Mouse (Mus musculus) cortical plate, adult 2 months (tissue): ENCODE measurements around the gene Maml3. TPM values are rescaled to one million over a fixed set of nuclear protein-coding genes. Genes with fewer than 3 reads are reported as not detected.

Experiments used
- H3K27ac ChIP-seq: fragments of 200-500 bp; 2 replicates; pipeline ENCODE4 v1.5.1; 2012; ENCODE audit warnings: low read length, control low read depth, inconsistent platforms; ENCODE audit not compliant: insufficient read depth
- H3K4me1 ChIP-seq: fragments of 200-500 bp; 2 replicates; pipeline ENCODE4 v1.6.1; 2011; ENCODE audit warnings: low read length; ENCODE audit not compliant: control insufficient read depth, insufficient read depth
- H3K4me3 ChIP-seq: fragments of 200-500 bp; 2 replicates; pipeline ENCODE4 v1.5.1; 2011; ENCODE audit warnings: mild to moderate bottlenecking, low read length, control low read depth; ENCODE audit not compliant: insufficient read depth
- CTCF ChIP-seq: fragments of 200-500 bp; IDR thresholded peaks from 2 replicates; pipeline ENCODE4 v1.5.1; 2011; ENCODE audit warnings: mild to moderate bottlenecking, control low read depth, low read length; ENCODE audit not compliant: insufficient read depth; ENCODE audit errors: extremely low read depth
- POLR2A ChIP-seq: fragments of 200-500 bp; IDR thresholded peaks from 2 replicates; pipeline ENCODE4 v1.6.1; 2011; ENCODE audit warnings: mild to moderate bottlenecking, low read length, control low read depth; ENCODE audit not compliant: insufficient read depth; ENCODE audit errors: extremely low read depth
- polyA plus RNA-seq: library from polyadenylated mRNA; depleted of rRNA; stranded (reverse); fragments of >200 nt; gene quantifications from 2 replicates; pipeline ENCODE4 v1.2.3, GENCODE M21; 2012

The Maml3 gene
- polyA plus RNA-seq, 1 experiment = 2.7 TPM

DNA sequence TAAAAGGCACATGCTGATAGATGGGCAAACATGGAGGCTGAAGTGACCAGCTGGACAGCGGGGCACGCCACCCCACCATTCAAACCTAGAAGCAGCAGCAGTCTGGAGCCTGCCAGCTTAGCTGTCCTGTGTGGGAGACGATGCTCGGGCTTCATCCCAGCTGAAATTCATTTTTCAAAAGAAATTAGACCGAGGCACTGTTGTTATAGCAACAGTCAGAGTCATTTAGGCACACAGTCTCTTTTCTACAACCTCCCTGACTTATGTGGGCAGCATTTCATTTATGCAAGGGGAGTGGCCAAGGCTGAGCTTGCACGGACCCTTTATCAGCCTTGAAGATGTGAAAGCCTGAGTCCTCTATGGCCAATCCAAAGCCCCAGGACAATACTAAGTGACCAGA lies 234.9 kb downstream of the Maml3 start:
- no peak for TF ChIP-seq CTCF
- TF ChIP-seq POLR2A = no peak
- H3K27ac ChIP-seq = peak overlapping the region; percentile 19; the same call in 1 of the 2 replicates
- H3K4me3 ChIP-seq = no peak overlapping the region
- peaks cover 5% of the 10 kb centered on the region; the same call in 1 of the 2 replicates for H3K4me1 ChIP-seq

DNA sequence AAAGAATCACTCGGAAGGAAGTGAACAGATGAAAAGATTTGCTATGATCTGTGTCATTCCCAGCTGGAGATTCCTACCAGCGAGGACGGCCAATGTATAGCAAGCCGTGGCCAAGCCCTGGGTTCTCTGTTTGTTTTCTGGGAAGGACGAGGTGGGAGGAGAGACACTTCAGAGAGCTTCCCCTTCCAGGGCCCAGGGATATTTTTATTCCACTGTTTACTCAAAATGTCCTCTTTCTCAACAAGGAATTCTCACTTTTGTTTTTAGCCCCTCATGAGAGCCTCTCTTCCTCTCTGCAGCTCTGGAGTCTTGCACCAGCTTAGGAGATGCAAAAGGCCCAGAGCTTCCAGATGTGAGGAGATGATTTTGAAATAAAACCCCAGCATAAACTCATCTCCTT lies 236.0 kb downstream of the Maml3 start:
- Histone ChIP-seq H3K27ac (no peak overlapping the region), H3K4me1 (peaks cover 5% of the 10 kb centered on the region; the same call in 1 of the 2 replicates), H3K4me3 (no peak overlapping the region)
- TF ChIP-seq CTCF (no peak), POLR2A (no peak)

DNA sequence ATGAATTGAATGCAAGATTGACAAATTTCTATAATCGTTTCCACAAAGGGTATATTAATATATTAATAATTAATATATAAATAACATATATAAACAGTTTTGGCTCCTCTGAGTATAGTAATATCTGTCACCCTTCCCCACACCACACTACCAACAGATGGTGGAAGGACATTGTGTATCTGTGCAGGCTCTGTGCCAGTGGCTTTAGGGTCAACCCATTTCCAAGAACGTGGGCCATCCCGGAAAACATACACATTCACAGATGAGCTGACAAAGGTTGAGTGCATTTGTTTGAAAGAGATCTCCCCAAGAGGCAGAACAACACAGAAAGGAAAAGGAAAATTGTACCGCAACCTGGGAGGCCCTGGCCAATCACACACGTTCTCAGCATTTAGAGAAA lies 238.4 kb downstream of the Maml3 start:
- Histone ChIP-seq H3K4me1 (peaks cover 5% of the 10 kb centered on the region; the same call in 1 of the 2 replicates), H3K27ac (no peak overlapping the region), H3K4me3 (no peak overlapping the region)
- TF ChIP-seq CTCF (no peak), POLR2A (no peak)

DNA sequence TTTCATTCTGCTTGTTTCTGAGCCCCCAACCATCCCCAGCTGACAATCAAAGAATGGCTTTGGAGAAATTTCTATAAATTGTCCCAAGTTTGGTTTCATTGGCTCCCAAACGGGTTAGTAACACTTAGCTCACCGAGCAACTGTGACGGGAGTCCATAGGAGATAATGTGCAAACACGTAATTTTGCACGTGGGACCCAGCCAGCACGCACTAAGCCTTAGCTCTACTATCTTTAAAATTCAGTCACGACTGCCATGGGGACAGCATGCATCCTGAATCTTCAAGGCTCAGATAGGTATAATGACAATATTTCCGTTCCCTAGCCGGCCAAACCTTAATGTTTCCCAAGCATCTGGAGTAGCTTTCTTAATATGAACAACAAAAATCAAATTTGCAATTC lies 243.2 kb downstream of the Maml3 start:
- Histone ChIP-seq H3K4me1 (no peaks in the 10 kb centered on the region), H3K27ac (no peak overlapping the region), H3K4me3 (no peak overlapping the region)
- TF ChIP-seq CTCF (no peak), POLR2A (no peak)

DNA sequence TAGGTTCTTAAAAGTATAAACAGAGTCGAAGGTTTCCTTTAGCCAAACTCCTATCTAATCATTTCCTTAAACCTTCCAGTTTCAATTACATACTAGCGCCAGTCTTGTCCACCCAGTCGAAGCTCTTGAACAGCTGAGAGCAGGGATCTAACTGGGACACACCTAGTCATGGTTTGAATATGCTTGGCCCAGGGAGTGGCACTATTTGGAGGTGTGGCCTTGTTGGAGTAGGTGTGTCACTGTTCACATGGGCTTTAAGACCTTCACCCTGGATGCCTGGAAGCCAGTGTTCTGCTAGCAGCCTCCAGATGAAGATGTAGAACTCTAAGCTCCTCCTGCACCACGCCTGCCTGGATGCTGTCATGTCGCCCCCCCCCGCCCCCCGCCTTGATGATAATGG lies 244.4 kb downstream of the Maml3 start:
- Histone ChIP-seq H3K27ac (no peak overlapping the region), H3K4me1 (no peaks in the 10 kb centered on the region), H3K4me3 (no peak overlapping the region)
- TF ChIP-seq POLR2A = no peak

DNA sequence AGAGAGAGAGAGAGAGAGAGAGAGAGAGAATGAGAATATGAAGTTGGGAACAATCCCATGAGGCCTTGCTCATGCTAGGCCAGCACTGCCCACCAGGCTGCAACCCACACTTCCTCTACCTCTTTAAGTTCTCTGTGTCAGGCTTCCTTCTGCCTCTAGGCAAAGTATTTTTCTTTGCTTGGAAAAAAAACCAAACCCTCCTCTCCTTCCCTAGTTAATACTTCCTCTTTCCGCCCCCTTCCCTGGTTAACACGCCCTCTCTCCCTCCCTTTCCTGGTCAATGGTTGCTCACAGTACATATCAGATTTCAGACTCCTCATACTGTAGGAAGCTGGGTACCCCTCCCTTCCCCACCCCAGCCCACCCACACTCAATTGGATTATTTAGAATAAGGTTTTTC lies 245.7 kb downstream of the Maml3 start:
- Histone ChIP-seq H3K4me1 (no peaks in the 10 kb centered on the region), H3K4me3 (no peak overlapping the region), H3K27ac (no peak overlapping the region)
- no peak for TF ChIP-seq CTCF
- no peak for TF ChIP-seq POLR2A

DNA sequence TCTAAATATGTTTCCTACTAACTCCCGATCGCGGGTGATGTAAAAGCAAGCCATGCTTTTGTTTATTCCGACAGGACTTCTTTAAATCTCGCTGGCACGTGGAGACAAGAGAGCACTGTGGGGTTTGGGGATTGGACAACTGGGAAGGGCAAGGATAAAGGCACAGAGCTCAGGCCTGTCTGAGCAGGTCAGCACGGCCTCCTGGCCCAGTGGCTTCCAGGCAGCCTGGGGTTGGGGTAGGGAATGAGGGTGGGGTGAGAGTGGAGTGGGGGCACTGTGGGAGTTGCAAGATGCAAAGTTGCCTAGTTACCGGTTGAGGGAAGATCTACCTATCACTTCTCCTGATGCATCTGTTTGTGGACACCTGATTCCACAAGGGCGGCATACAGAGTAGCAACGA lies 250.7 kb downstream of the Maml3 start:
- Histone ChIP-seq H3K4me1 (no peaks in the 10 kb centered on the region), H3K4me3 (no peak overlapping the region), H3K27ac (no peak overlapping the region)
- no peak for TF ChIP-seq CTCF
- TF ChIP-seq POLR2A = no peak

DNA sequence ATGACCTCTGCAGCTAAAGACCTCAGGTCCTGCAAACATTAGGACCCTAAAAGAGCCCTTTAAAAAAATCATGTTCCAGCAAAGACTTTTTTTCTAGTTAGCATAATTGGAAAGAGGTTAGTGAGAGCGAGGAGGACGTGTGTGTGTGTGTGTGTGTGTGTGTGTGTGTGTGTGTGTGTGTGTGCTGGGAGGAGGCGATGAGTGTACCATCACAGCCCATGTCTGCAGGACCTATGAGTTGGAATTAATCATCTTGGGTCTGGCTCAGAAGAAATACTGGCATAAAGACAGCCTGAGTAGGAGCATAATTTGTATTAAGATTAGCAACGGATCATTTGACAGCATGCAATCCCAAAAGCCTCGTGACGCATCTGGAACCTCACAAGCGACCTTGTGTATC lies 251.3 kb downstream of the Maml3 start:
- H3K4me3 ChIP-seq = no peak overlapping the region
- H3K27ac ChIP-seq = no peak overlapping the region
- TF ChIP-seq POLR2A (no peak), CTCF (no peak)
- no peaks in the 10 kb centered on the region for H3K4me1 ChIP-seq

DNA sequence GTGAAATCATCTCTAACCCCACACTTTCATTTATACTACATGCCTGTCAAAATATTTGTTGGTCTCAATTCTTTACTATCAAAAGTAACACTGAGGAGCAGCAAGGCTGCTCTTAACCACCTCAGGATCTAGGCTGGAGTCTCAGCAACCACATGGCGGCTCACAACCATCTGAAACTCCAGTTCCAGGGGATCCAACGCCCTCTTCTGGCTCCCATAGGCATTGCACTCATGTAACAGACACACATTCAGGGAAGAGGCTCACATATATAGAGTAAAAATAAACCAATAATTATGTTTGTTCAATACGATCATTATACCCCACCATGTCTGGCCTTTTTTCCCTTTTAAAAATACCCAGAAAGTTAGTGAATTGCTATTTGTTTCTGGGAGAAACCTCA lies 252.2 kb downstream of the Maml3 start:
- TF ChIP-seq CTCF (no peak), POLR2A (no peak)
- Histone ChIP-seq H3K27ac (no peak overlapping the region), H3K4me3 (no peak overlapping the region), H3K4me1 (no peaks in the 10 kb centered on the region)

DNA sequence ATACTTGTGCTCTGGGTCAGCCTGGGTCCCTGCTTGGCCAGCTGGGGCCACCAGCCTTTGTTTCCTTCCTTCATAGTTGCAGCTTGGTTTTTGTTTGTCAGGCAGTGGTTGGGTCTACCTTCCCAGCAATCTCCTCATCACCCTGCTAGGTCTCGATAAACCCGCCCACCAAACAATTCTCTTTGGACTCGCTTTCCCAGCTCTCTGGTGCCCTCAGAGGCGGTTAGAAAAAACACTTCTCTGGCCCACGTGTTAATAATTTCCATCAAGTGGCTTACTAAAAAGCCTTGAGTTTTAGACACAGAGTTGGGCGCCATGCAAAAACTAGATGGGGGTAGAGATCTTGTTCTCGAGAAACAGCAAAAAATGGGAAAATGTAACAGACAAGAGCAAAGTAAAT lies 253.3 kb downstream of the Maml3 start:
- no peaks in the 10 kb centered on the region for H3K4me1 ChIP-seq
- no peak overlapping the region for H3K27ac ChIP-seq
- no peak overlapping the region for H3K4me3 ChIP-seq
- TF ChIP-seq CTCF (no peak), POLR2A (no peak)

DNA sequence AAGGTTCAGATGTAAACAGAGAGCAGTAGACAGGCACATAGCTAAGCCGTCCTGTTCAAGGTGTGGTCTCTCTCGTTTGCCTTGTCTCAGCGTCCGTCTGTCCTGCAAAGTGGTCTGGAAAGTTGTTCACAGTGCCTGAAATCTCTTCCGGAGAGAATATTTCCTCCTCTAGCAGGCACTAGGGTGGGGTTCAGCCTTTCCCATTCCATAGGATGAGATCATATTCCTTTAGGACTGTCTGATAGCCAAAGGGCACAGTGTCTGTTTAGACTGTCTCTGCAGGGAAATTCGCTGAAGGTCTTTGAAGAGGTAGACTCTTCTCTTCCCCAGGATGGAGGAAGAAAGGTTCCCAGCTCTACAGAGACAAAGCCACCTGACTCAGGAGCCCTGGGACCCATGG lies 255.4 kb downstream of the Maml3 start:
- Histone ChIP-seq H3K4me1 (no peaks in the 10 kb centered on the region), H3K4me3 (no peak overlapping the region), H3K27ac (no peak overlapping the region)
- TF ChIP-seq POLR2A (no peak), CTCF (no peak)
